Mouse (Mus musculus) ES-E14 (cell line): Measurements from ENCODE around the gene Sept9. TPM values are rescaled to one million over a fixed set of nuclear protein-coding genes. Genes with fewer than 3 reads are reported as not detected.

Experiments used
- DNase-seq: peaks from one replicate; pipeline ENCODE4 v3.0.0-alpha.2; 2013; ENCODE audit warnings: low read depth, low spot score
- H3K27ac ChIP-seq: 2 replicates; pipeline ENCODE4 v1.5.1; 2012; ENCODE audit warnings: low read depth, mild to moderate bottlenecking, low read length, moderate library complexity, mixed read lengths; ENCODE audit not compliant: poor library complexity, insufficient read depth, severe bottlenecking
- H3K36me3 ChIP-seq: 2 replicates; pipeline ENCODE4 v1.6.1; 2012; ENCODE audit warnings: mild to moderate bottlenecking, low read length, moderate library complexity, mixed read lengths; ENCODE audit not compliant: control insufficient read depth, poor library complexity, insufficient read depth, severe bottlenecking
- H3K4me1 ChIP-seq, 2 experiments: fragments of 150-350 bp in 1 of 2; sonication (generic) in 1 of 2; 2 replicates each; pipeline ENCODE4 v1.6.1; 2012; ENCODE audit warnings: low read length in 2 of 2, mild to moderate bottlenecking in 1 of 2, mixed read lengths in 1 of 2; ENCODE audit not compliant: control insufficient read depth in 2 of 2, insufficient read depth in 2 of 2, poor library complexity in 1 of 2
- H3K4me3 ChIP-seq, 2 experiments: fragments of 150-350 bp in 1 of 2; sonication (generic) in 1 of 2; 2 replicates each; pipeline ENCODE4 v1.5.1; 2012; ENCODE audit warnings: low read length in 2 of 2, low read depth in 1 of 2, mild to moderate bottlenecking in 1 of 2, mixed read lengths in 1 of 2; ENCODE audit not compliant: insufficient read depth in 1 of 2, poor library complexity in 1 of 2, severe bottlenecking in 1 of 2
- H3K9ac ChIP-seq: 2 replicates; pipeline ENCODE4 v1.6.1; 2012; ENCODE audit warnings: low read depth, mild to moderate bottlenecking, low read length, mixed read lengths; ENCODE audit not compliant: poor library complexity, insufficient read depth, severe bottlenecking
- H3K9me3 ChIP-seq: fragments of 150-350 bp; sonication (generic); 2 replicates; pipeline ENCODE4 v1.6.1; 2012; ENCODE audit warnings: low read depth, mild to moderate bottlenecking, low read length; ENCODE audit not compliant: control insufficient read depth, insufficient read depth
- CHD2 ChIP-seq: IDR thresholded peaks from 2 replicates; pipeline ENCODE4 v1.6.1; 2014; ENCODE audit warnings: mild to moderate bottlenecking, low read depth, low read length, inconsistent platforms
- HCFC1 ChIP-seq: IDR thresholded peaks from 2 replicates; pipeline ENCODE4 v1.6.1; 2012; ENCODE audit warnings: low read length, inconsistent platforms, borderline replicate concordance; ENCODE audit not compliant: insufficient read depth
- MAFK ChIP-seq: IDR thresholded peaks from 2 replicates; pipeline ENCODE4 v1.6.1; 2014; ENCODE audit warnings: mild to moderate bottlenecking, low read depth, low read length, inconsistent platforms; ENCODE audit not compliant: insufficient read depth
- ZC3H11A ChIP-seq: IDR thresholded peaks from 2 replicates; pipeline ENCODE4 v1.6.1; 2012; ENCODE audit warnings: low read depth, mild to moderate bottlenecking, inconsistent platforms, low read length, borderline replicate concordance
- ZNF384 ChIP-seq: IDR thresholded peaks from 2 replicates; pipeline ENCODE4 v1.6.1; 2012; ENCODE audit warnings: low read depth, low read length, inconsistent platforms
- in situ Hi-C, 2 experiments: fragments of 600-800 bp; cut with MboI; formaldehyde crosslinking; loops; one replicate each; pipeline ENCODE4 v1.15.1; 2025; ENCODE audit warnings: low sequenced_read_pairs in 2 of 2, inconsistent platforms in 1 of 2; ENCODE audit not compliant: unreplicated experiment in 2 of 2
- total RNA-seq: library from RNA; depleted of rRNA; stranded (reverse); fragments of 300-350 nt; gene quantifications from 2 replicates; pipeline ENCODE4 v1.2.3, GENCODE M21; 2012

Gene Sept9
- total RNA-seq, 1 experiment = 65.7 TPM

- in situ Hi-C loops = no loop called here
- DNase-seq = no peak
- H3K9ac ChIP-seq = no peak overlapping the region
- no peak overlapping the region for H3K27ac ChIP-seq
- TF ChIP-seq ZC3H11A = no peak
- TF ChIP-seq CHD2 = no peak
- TF ChIP-seq ZNF384 = no peak
- TF ChIP-seq MAFK = no peak
- no peak for TF ChIP-seq HCFC1
- no peak overlapping the region for H3K4me3 ChIP-seq
- H3K9me3 ChIP-seq = no peaks in the 10 kb centered on the region
- H3K4me1 ChIP-seq = peaks cover 2 to 4% of the 10 kb centered on the region in 2 experiments; a peak in 1 of 4 replicates
- no peaks in the 10 kb centered on the region for H3K36me3 ChIP-seq
Observed at GRCm38 (mm10) chr11:117235898-117236459, 36.5 kb downstream of the Sept9 start.

GRCm38 (mm10) chr11:117238169-117238568 is 38.7 kb downstream of the Sept9 start:
- peaks cover 2% of the 10 kb centered on the region in 2 experiments; a peak in 1 of 4 replicates for H3K4me1 ChIP-seq
- DNase-seq = peak; percentile 77
- H3K27ac ChIP-seq = no peak overlapping the region
- no peak overlapping the region for H3K9ac ChIP-seq
- no peaks in the 10 kb centered on the region for H3K36me3 ChIP-seq
- TF ChIP-seq CHD2 (no peak), ZNF384 (no peak), HCFC1 (no peak), MAFK (no peak), ZC3H11A (peak; percentile 86)
- H3K4me3 ChIP-seq = no peak overlapping the region
- no peaks in the 10 kb centered on the region for H3K9me3 ChIP-seq
- in situ Hi-C loops = no loop called here

GRCm38 (mm10) chr11:117239617-117240016 is 40.2 kb downstream of the Sept9 start:
- TF ChIP-seq ZNF384 (no peak), HCFC1 (no peak), ZC3H11A (no peak), MAFK (no peak)
- Histone ChIP-seq H3K27ac (no peak overlapping the region), H3K9ac (no peak overlapping the region), H3K9me3 (no peaks in the 10 kb centered on the region), H3K4me3 (no peak overlapping the region), H3K4me1 (peaks cover 2 to 7% of the 10 kb centered on the region in 2 experiments; a peak in 1 of 4 replicates), H3K36me3 (no peaks in the 10 kb centered on the region)
- in situ Hi-C loops = loop anchor here in 1 of 2 experiments (5.0 kb wide), 1 partner anchor 118 kb away; no protein-coding TSS in a partner anchor
- no peak for DNase-seq

DNA sequence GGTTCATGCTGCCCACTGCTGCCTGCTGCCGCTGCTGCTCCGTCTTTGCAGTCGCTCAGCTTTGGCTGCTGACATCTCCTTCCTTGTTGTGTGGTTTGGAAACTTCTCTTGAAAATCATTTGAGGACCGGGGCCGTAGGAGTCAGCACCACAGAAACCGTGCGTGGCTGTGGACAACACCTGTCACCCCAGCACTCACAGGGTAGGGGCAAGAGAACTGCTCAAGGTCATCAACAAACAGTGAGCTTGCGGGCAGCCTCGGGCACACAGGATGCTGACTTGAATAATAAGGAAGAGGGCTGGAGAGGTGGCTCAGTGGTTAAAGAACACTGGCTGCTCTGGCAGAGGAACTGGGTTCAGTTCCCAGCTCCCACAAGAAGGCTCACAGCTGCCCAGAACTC is 40.9 kb downstream of the Sept9 start:
- DNase-seq = no peak
- Histone ChIP-seq H3K27ac (no peak overlapping the region), H3K4me1 (peaks cover 2 to 11% of the 10 kb centered on the region in 2 experiments; a peak in 1 of 4 replicates), H3K36me3 (no peaks in the 10 kb centered on the region), H3K9me3 (no peaks in the 10 kb centered on the region), H3K9ac (no peak overlapping the region; the same call in 1 of the 2 replicates), H3K4me3 (no peak overlapping the region)
- in situ Hi-C loops = loop anchor here in 1 of 2 experiments (5.0 kb wide), 1 partner anchor 117 kb away; no protein-coding TSS in a partner anchor
- no peak for TF ChIP-seq ZNF384
- TF ChIP-seq CHD2 = no peak
- no peak for TF ChIP-seq MAFK
- TF ChIP-seq HCFC1 = no peak
- TF ChIP-seq ZC3H11A = no peak
